Mouse (Mus musculus) liver, adult 2 months (tissue): ENCODE results near the gene Mttp.

Experiments used
- CTCF ChIP-seq: fragments of 200-500 bp; IDR thresholded peaks from 2 replicates; pipeline ENCODE4 v1.5.1; 2011; ENCODE audit warnings: low read depth, low read length, control low read depth
- POLR2A ChIP-seq: fragments of 200-500 bp; IDR thresholded peaks from 2 replicates; pipeline ENCODE4 v1.6.1; 2011; ENCODE audit warnings: low read length, control low read depth; ENCODE audit not compliant: insufficient read depth; ENCODE audit errors: extremely low read depth

GRCm38 (mm10) chr3:138064732-138065645, 79.8 kb downstream of the Mttp start, which contains the start of gene 1110002E22Rik:
- no peak for TF ChIP-seq CTCF
- no peak for TF ChIP-seq POLR2A
